Mouse (Mus musculus) liver, adult 2 months (tissue): ENCODE measurements around the gene Tubgcp4. TPM values are rescaled to one million over a fixed set of nuclear protein-coding genes. Genes with fewer than 3 reads are reported as not detected.

Experiments used
- DNase-seq: peaks from one replicate; pipeline ENCODE4 v3.0.0-alpha.2; 2011; ENCODE audit warnings: low read depth, low spot score; ENCODE audit errors: extremely low read depth
- H3K27ac ChIP-seq: fragments of 200-500 bp; replicated peaks from 2 replicates; pipeline ENCODE4 v1.5.1; 2012; ENCODE audit warnings: low read depth, mild to moderate bottlenecking, control low read depth, inconsistent platforms, low read length; ENCODE audit not compliant: insufficient read depth
- H3K27me3 ChIP-seq: fragments of 200-500 bp; 2 replicates; pipeline ENCODE4 v1.6.1; 2012; ENCODE audit warnings: mild to moderate bottlenecking, moderate library complexity, low read length, inconsistent platforms; ENCODE audit not compliant: control insufficient read depth, insufficient read depth
- H3K36me3 ChIP-seq: fragments of 200-500 bp; 2 replicates; pipeline ENCODE4 v1.6.1; 2012; ENCODE audit warnings: low read length, inconsistent platforms; ENCODE audit not compliant: control insufficient read depth, insufficient read depth
- H3K4me1 ChIP-seq: fragments of 200-500 bp; 2 replicates; pipeline ENCODE4 v1.6.1; 2011; ENCODE audit warnings: low read length; ENCODE audit not compliant: control insufficient read depth, insufficient read depth
- H3K4me3 ChIP-seq: fragments of 200-500 bp; 2 replicates; pipeline ENCODE4 v1.5.1; 2011; ENCODE audit warnings: low read depth, mild to moderate bottlenecking, control low read depth, low read length, moderate library complexity; ENCODE audit not compliant: insufficient read depth
- H3K79me2 ChIP-seq: fragments of 200-500 bp; 2 replicates; pipeline ENCODE4 v1.6.1; 2012; ENCODE audit warnings: inconsistent platforms, mild to moderate bottlenecking, low read length, moderate library complexity; ENCODE audit not compliant: control insufficient read depth, insufficient read depth
- H3K9ac ChIP-seq: fragments of 200-500 bp; 2 replicates; pipeline ENCODE4 v1.6.1; 2012; ENCODE audit warnings: low read depth, mild to moderate bottlenecking, control low read depth, inconsistent platforms, low read length
- CTCF ChIP-seq: fragments of 200-500 bp; IDR thresholded peaks from 2 replicates; pipeline ENCODE4 v1.5.1; 2011; ENCODE audit warnings: low read depth, low read length, control low read depth
- POLR2A ChIP-seq: fragments of 200-500 bp; IDR thresholded peaks from 2 replicates; pipeline ENCODE4 v1.6.1; 2011; ENCODE audit warnings: low read length, control low read depth; ENCODE audit not compliant: insufficient read depth; ENCODE audit errors: extremely low read depth
- WGBS: fragments of 180-500 bp; shearing (Covaris S2); methylation state at CpG from one replicate; pipeline ENCODE4 v1.1.7; 2018; 5-methylcytosine and 5-hydroxymethylcytosine counted together
- polyA plus RNA-seq: library from polyadenylated mRNA; depleted of rRNA; stranded (reverse); fragments of >200 nt; gene quantifications from 2 replicates; pipeline ENCODE4 v1.2.3, GENCODE M21; 2012; rRNA removed
- total RNA-seq: library from RNA; depleted of rRNA; stranded (reverse); fragments of >200 nt; gene quantifications from 2 replicates; pipeline ENCODE4 v1.2.3, GENCODE M21; 2014; rRNA removed

The Tubgcp4 gene
- total and polyA plus RNA-seq, 2 experiments = 15.9 to 20.2 TPM

- Histone ChIP-seq H3K4me1 (no peaks in the 10 kb centered on the region), H3K36me3 (peaks cover 26% of the 10 kb centered on the region), H3K27me3 (no peaks in the 10 kb centered on the region), H3K9ac (no peak overlapping the region), H3K27ac (no peak overlapping the region), H3K4me3 (no peak overlapping the region), H3K79me2 (no peaks in the 10 kb centered on the region)
- DNase-seq = no peak
- WGBS = 91% methylated on average over 4 of the region's 4 CpGs
- TF ChIP-seq POLR2A = no peak
- TF ChIP-seq CTCF = no peak
Measured at GRCm38 (mm10) chr2:121239426-121239825, 69.0 kb downstream of the Tubgcp4 start.

- WGBS = 93% methylated on average over 5 of the region's 5 CpGs
- no peak for DNase-seq
- H3K79me2 ChIP-seq = no peaks in the 10 kb centered on the region
- TF ChIP-seq CTCF (no peak), POLR2A (no peak)
- no peak overlapping the region for H3K9ac ChIP-seq
- no peak overlapping the region for H3K27ac ChIP-seq
- peaks cover 29% of the 10 kb centered on the region for H3K36me3 ChIP-seq
- no peak overlapping the region for H3K4me3 ChIP-seq
- H3K27me3 ChIP-seq = no peaks in the 10 kb centered on the region
- no peaks in the 10 kb centered on the region; the same call in 1 of the 2 replicates for H3K4me1 ChIP-seq
Measured at GRCm38 (mm10) chr2:121244099-121244498, 73.6 kb downstream of the Tubgcp4 start.

Other genes with a start within 250 kb of the Tubgcp4 start
- 16.1 and 19.1 TPM in 2 replicates for gene Ubr1, start 199.9 kb upstream of the Tubgcp4 start, total RNA-seq
- gene Ubr1, start 199.9 kb upstream of the Tubgcp4 start, polyA plus RNA-seq = 10.2 and 14.4 TPM in 2 replicates
- 13.6 and 17.7 TPM in 2 replicates for gene Tmem62, start 193.6 kb upstream of the Tubgcp4 start, total RNA-seq
- gene Tmem62, start 193.6 kb upstream of the Tubgcp4 start, polyA plus RNA-seq = 7.4 and 8.0 TPM in 2 replicates
- 13.7 and 13.8 TPM in 2 replicates for gene Ccndbp1, start 162.3 kb upstream of the Tubgcp4 start, total RNA-seq
- 10.1 and 12.5 TPM in 2 replicates for gene Ccndbp1, start 162.3 kb upstream of the Tubgcp4 start, polyA plus RNA-seq
- gene Epb42, start 133.6 kb upstream of the Tubgcp4 start, total RNA-seq = not detected in 2 replicates
- gene Epb42, start 133.6 kb upstream of the Tubgcp4 start, polyA plus RNA-seq = 0.10 TPM in 1 of 2 replicates, not detected in the other
- not detected in 2 replicates for gene Tgm5, start 84.8 kb upstream of the Tubgcp4 start, total RNA-seq
- not detected in 2 replicates for gene Tgm5, start 84.8 kb upstream of the Tubgcp4 start, polyA plus RNA-seq
- 0.09 TPM in 1 of 2 replicates, not detected in the other for gene Tgm7, start 60.9 kb upstream of the Tubgcp4 start, total RNA-seq
- gene Tgm7, start 60.9 kb upstream of the Tubgcp4 start, polyA plus RNA-seq = 0.05 TPM in 1 of 2 replicates, not detected in the other
- gene Adal, start 30.2 kb upstream of the Tubgcp4 start, total RNA-seq = 10.0 and 12.6 TPM in 2 replicates
- 7.1 and 8.0 TPM in 2 replicates for gene Adal, start 30.2 kb upstream of the Tubgcp4 start, polyA plus RNA-seq
- 5.2 and 6.5 TPM in 2 replicates for gene Lcmt2, start 30.0 kb upstream of the Tubgcp4 start, total RNA-seq
- 9.1 and 9.9 TPM in 2 replicates for gene Lcmt2, start 30.0 kb upstream of the Tubgcp4 start, polyA plus RNA-seq
- 5.4 and 5.9 TPM in 2 replicates for gene Zscan29, start 471 bp downstream of the Tubgcp4 start, total RNA-seq
- gene Zscan29, start 471 bp downstream of the Tubgcp4 start, polyA plus RNA-seq = 2.0 and 2.8 TPM in 2 replicates
- gene Trp53bp1, start 100.8 kb downstream of the Tubgcp4 start, total RNA-seq = 9.1 and 9.5 TPM in 2 replicates
- gene Trp53bp1, start 100.8 kb downstream of the Tubgcp4 start, polyA plus RNA-seq = 5.7 and 6.8 TPM in 2 replicates
- under 0.01 and 0.13 TPM in 2 replicates for gene Map1a, start 118.9 kb downstream of the Tubgcp4 start, total RNA-seq
- gene Map1a, start 118.9 kb downstream of the Tubgcp4 start, polyA plus RNA-seq = 0.22 and 0.44 TPM in 2 replicates
- 2.4 and 2.6 TPM in 2 replicates for gene Ppip5k1, start 184.7 kb downstream of the Tubgcp4 start, total RNA-seq
- gene Ppip5k1, start 184.7 kb downstream of the Tubgcp4 start, polyA plus RNA-seq = 3.6 and 4.3 TPM in 2 replicates
- 2.0 TPM in 1 of 2 replicates, not detected in the other for gene Ckmt1, start 187.1 kb downstream of the Tubgcp4 start, total RNA-seq
- 0.73 and 1.2 TPM in 2 replicates for gene Ckmt1, start 187.1 kb downstream of the Tubgcp4 start, polyA plus RNA-seq
- gene Strc, start 216.5 kb downstream of the Tubgcp4 start, total RNA-seq = not detected in 2 replicates
- gene Strc, start 216.5 kb downstream of the Tubgcp4 start, polyA plus RNA-seq = not detected in 2 replicates
- 193 and 226 TPM in 2 replicates for gene Pdia3, start 243.1 kb downstream of the Tubgcp4 start, total RNA-seq
- gene Pdia3, start 243.1 kb downstream of the Tubgcp4 start, polyA plus RNA-seq = 412 and 434 TPM in 2 replicates
- gene Catsper2, start 243.1 kb downstream of the Tubgcp4 start, total RNA-seq = 1.3 and 2.9 TPM in 2 replicates
- 1.3 and 2.5 TPM in 2 replicates for gene Catsper2, start 243.1 kb downstream of the Tubgcp4 start, polyA plus RNA-seq